Mouse (Mus musculus) T-helper 2 cell (primary cell): ENCODE measurements around the gene Padi3.

Source experiments
- in situ Hi-C: fragments of 300-600 bp; cut with MboI, MseI; formaldehyde crosslinking; loops from one replicate; pipeline ENCODE4 v1.15.1; 2025; ENCODE audit warnings: high pct_unique_total_duplicates

Gene Padi3

GRCm38 (mm10) chr4:140815996-140816917, 5.8 kb upstream of the Padi3 start:
- in situ Hi-C loops = no loop called here

GRCm38 (mm10) chr4:140815496-140815895, 5.0 kb upstream of the Padi3 start:
- in situ Hi-C loops = no loop called here

DNA sequence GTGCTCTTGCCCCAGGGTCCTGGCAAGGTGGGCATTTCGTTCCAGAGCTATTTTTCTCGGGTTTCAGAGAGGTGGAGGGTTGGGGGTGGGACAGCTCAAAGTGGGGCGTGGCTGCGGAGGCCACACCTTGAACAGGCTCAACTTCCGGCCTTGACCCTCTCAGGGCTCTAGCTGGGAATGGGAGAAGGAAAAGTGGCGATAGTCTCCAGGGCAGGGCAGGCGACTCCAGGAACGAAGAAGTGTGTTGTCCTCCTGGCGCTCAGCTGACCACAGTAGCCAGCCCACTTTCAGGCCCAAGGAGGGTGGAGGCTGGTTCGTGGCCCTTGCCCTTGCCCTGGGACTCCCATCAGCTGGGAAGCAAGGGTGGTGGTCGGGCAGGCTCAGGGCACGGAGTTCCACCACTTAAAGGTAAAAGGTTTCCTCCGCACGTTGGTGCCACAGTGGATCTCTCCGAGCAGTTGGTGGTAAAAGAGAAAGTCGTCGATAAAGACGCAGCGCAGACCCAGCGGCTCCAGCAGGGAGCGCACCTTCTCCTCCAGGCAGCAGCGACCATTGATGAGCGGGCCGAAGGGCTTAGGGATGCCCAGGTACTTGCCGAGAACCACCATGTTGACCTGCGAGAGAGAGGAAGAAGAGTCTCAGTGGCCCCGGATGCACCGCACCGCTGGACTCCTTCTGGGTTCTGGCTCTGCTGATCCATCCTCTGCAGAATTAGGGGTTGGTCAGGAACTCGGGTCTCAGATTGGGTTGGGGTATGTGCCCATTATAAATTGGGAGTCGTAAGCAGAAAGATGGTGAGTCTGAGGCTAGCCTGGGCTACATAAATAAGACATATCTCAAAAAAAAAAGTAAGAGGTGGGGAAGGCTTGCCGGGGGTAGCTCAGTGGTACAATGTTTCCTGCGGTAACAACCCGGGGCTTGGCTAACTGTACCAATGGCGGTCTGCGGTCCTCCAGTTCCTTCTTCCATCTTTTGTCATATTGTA, 4.1 kb upstream of the Padi3 start:
- in situ Hi-C loops = no loop called here

GRCm38 (mm10) chr4:140813358-140814185, 3.1 kb upstream of the Padi3 start:
- in situ Hi-C loops = no loop called here

GRCm38 (mm10) chr4:140812609-140813008, 2.2 kb upstream of the Padi3 start:
- in situ Hi-C loops = no loop called here

GRCm38 (mm10) chr4:140812191-140812590, 1.7 kb upstream of the Padi3 start:
- in situ Hi-C loops = no loop called here

GRCm38 (mm10) chr4:140809118-140809517, 1.3 kb downstream of the Padi3 start:
- in situ Hi-C loops = no loop called here

DNA sequence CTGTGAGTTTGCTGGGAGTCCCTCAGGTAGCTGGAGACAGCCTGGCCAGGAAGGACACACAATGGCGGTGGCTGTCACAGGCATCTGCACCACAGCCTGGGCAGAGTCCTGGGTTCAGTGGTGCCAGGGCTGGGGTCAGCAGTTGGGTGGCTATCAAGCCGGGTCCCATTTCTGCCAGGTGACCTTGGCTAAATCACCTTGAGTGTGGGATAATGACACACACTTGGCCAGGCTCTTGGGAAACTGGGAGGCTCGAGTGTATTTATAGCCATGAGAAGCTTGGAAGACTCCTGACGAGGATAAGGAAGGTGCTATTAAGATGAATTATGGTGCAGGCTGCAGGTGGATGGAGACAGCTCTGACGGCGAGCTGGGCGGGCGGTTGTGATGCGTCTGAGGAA, 5.8 kb downstream of the Padi3 start:
- in situ Hi-C loops = no loop called here

DNA sequence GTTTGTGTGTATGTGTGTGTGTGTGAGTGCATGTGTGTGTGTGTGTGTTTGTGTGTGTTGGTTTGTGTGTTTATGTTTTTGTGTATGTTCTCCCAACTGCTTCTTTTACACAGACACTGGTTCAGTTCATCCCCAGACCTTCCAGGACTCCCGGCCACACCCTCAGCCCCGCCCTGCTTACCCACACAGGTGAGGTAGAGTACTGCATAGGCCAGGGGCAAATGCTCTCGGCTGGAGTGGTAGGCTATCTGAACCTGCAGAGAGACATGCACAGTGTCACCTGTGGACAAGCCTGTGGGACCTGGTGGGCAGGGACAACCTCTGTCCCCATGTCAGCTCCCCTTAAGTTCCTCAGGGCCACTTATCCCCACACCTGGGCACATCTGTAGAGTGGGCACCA, 9.1 kb downstream of the Padi3 start:
- in situ Hi-C loops = no loop called here

- in situ Hi-C loops = loop anchor here (25.0 kb wide), 1 partner anchor 559 kb away; the partner anchor contains the start of gene Igsf21
Observed at GRCm38 (mm10) chr4:140796786-140797185, 13.7 kb downstream of the Padi3 start.

GRCm38 (mm10) chr4:140794678-140795077, 15.8 kb downstream of the Padi3 start:
- in situ Hi-C loops = loop anchor here (25.0 kb wide), 1 partner anchor 557 kb away; the partner anchor contains the start of gene Igsf21

- in situ Hi-C loops = loop anchor here (25.0 kb wide), 1 partner anchor 556 kb away; the partner anchor contains the start of gene Igsf21
Observed at GRCm38 (mm10) chr4:140793795-140794194, 16.7 kb downstream of the Padi3 start.

GRCm38 (mm10) chr4:140792584-140792983, 17.9 kb downstream of the Padi3 start:
- in situ Hi-C loops = loop anchor here (25.0 kb wide), 1 partner anchor 555 kb away; the partner anchor contains the start of gene Igsf21

DNA sequence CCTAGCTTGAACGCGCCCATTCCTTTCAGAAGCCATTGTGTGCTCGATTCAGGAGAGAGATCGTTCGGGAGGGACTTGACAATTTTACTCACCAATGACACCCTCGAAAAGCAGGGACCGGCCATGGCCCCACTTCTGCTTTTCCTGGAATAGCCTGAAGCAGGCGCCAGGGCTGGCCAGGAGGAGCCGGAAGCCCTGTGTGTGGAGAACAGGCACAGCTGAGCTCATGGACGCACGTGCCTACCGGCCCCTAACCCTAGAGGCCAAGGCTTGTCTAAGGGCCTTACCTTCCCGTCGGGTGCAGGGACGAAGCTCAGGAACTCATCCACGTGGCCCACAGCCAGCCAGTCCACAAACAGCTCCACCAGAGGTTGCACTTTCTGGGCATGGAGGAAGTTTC, 19.4 kb downstream of the Padi3 start:
- in situ Hi-C loops = loop anchor here (25.0 kb wide), 1 partner anchor 554 kb away; the partner anchor contains the start of gene Igsf21

DNA sequence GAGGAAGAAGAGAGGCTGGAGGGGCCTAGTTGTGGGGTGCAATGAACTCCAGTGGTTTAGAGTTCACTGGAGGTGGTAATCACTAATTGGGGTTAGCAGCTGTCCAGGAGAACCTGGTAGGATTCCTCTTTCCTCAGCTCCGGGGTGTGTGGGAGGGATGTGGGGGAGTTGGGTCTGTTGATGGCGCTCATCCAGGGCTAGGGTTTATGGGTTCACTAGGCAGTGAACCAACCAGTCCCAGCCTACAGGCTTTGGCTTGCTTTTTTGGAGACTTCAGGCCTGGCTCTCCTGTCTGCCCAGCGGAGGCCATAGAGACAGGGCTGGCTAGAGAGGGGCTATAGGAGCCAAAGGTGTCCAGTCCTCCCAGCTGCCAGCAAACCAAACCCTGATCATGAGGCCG, 20.5 kb downstream of the Padi3 start:
- in situ Hi-C loops = loop anchor here (10.0 to 25.0 kb wide), 2 partner anchors 115 to 553 kb away; partner anchors contain the start of genes Igsf21 and Padi2

GRCm38 (mm10) chr4:140788983-140789382, 21.5 kb downstream of the Padi3 start:
- in situ Hi-C loops = loop anchor here (10.0 to 25.0 kb wide), 2 partner anchors 116 to 552 kb away; partner anchors contain the start of genes Igsf21 and Padi2

DNA sequence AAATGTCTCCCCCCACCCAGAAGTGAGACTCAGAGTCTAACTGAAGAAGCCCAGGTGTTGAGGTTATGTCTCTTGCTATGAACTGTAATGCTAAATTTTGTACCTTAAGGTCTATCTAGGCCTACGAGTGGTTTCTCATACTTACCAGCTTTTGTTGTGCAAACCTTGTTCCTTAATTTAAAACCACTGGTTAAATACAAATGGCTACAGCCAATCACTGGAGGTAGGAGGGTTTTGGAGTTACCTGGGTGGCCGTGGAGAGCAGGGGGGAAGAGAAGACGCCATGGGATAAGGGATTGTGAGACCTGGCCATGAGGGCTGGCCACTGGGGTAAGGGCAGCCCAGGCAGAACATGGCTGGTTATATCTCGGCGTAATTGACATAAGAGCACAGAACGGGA, 22.2 kb downstream of the Padi3 start:
- in situ Hi-C loops = loop anchor here (10.0 to 25.0 kb wide), 2 partner anchors 117 to 551 kb away; partner anchors contain the start of genes Igsf21 and Padi2

GRCm38 (mm10) chr4:140787414-140787813, 23.0 kb downstream of the Padi3 start:
- in situ Hi-C loops = loop anchor here (10.0 to 25.0 kb wide), 2 partner anchors 117 to 550 kb away; partner anchors contain the start of genes Igsf21 and Padi2

DNA sequence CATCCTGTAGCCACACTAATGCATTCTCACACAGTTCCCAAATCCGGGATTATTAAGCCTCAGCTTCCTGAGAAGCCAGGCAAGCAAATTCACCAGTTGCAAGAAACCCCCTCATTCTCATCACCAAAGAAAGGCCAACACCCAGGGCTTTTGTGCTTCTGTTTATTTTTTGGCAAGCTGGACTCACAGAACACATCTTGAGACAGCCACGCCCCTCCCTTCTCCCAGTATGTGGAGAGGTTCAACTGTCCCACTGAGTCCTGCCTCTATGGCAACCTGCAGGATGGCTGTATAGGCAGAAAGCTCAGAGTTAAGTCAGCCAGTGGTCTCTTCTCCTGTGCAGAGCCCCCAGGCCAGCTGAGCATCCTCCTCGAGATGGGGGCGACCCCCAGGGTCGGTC, 25.2 kb downstream of the Padi3 start:
- in situ Hi-C loops = loop anchor here (10.0 to 25.0 kb wide), 2 partner anchors 120 to 548 kb away; partner anchors contain the start of genes Igsf21 and Padi2

GRCm38 (mm10) chr4:140784292-140784945, 26.0 kb downstream of the Padi3 start:
- in situ Hi-C loops = loop anchor here (10.0 to 25.0 kb wide), 2 partner anchors 120 to 547 kb away; partner anchors contain the start of genes Igsf21 and Padi2
